Mouse (Mus musculus): ENCODE measurements around the gene Dnajb13.

The Dnajb13 gene

DNA sequence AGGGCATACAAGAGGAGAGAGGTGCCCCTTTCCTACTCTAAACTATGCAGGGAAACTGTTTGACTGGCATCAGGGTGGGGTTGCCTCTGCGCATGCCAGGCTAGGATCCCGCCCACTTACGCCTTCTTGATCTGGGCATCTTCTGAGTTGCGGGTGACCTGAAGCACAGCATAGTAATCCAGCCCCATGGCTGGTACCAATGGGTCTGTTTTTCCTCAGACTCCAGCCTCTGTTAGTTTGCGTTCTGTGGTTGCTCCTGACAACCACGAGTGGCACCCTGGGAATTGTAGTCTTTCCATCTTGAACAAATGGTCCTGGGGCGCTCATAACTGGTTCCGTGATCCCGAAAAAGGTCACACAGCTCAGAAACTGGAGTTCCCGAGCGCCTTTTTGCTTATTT is at the start of gene Dnajb13:
Dnajb13 (minus strand) TSS at position 388 of the 400 bp plus-strand sequence.
- DNase-seq: no peak

DNA sequence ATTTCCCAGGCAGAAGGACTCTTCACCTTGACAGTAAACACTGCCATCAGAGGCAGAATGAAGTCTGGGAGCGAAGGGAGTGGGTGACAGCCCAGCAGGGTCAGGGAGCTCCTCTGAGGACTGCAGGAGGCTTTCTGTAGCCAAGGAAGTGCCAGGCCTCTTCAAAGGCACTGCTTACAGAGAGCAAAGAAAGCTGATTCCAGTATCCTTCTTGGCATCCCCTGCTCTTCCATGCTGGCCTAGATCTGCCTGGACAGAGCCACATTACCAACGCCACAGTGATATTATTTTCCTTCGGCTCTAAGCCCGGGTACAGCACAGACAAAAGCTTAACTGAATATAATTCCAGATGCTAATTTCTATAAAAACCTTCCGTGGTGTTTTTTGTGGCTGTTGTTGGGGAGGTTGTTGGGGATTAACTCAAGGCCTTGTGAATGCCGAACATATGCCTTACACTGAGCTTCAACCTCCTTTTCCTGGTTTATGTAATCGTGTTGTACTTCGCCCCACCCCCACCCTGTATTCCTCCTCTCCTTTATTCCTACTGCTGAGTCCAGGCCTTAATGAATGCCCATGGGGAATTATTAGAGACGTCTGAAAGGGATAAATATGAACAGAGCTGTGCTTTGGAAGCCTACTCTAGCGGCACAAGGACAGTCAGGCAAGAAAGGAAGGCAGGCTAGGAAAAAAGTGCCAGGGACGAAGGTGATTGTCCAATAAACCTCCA is 47.3 kb upstream of the Dnajb13 start:
- no peak for DNase-seq

DNA sequence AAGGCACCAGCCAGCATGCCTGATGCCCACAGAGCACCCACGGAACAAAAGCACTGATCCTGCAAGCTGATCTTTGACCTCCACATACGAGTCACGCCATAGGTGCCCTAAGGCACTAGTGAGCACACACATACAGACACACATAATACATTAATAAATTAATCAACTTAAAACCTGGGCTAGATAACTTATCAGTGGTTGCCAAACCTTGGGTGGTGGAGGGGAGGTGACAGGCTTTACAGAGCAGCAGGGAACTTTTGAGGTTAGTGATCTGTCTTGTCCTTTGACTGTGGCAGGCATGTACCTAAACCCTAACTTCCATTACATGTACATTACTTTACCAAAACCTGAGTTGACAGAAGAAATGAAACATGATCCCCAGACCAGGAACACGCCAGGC is 44.6 kb upstream of the Dnajb13 start:
- DNase-seq: no peak

- no peak for DNase-seq
These were observed 42.5 kb upstream of the Dnajb13 start for GRCm38 (mm10) chr7:100557241-100557640.

GRCm38 (mm10) chr7:100555431-100555951 is 40.7 kb upstream of the Dnajb13 start:
- peak; percentile 58 for DNase-seq

DNA sequence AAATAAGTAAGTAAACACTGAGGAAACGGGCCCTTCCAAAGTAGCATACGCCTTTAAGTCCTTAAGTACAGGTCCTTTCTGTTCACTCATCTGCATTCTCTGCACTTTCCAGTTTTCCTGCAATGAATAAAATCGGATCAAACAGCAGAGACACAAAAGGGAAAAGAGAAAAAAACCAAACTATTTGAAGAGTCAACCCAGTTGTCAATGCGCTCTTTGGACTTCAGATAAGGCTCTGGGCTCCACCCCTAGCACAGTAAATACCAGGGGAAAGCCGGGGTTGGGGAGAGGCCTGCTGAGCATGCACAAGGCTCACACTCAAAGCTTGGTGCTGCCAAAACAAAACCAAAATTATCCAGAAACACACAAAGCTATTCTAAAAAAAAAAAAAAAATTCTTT is 40.2 kb upstream of the Dnajb13 start:
- no peak for DNase-seq

DNA sequence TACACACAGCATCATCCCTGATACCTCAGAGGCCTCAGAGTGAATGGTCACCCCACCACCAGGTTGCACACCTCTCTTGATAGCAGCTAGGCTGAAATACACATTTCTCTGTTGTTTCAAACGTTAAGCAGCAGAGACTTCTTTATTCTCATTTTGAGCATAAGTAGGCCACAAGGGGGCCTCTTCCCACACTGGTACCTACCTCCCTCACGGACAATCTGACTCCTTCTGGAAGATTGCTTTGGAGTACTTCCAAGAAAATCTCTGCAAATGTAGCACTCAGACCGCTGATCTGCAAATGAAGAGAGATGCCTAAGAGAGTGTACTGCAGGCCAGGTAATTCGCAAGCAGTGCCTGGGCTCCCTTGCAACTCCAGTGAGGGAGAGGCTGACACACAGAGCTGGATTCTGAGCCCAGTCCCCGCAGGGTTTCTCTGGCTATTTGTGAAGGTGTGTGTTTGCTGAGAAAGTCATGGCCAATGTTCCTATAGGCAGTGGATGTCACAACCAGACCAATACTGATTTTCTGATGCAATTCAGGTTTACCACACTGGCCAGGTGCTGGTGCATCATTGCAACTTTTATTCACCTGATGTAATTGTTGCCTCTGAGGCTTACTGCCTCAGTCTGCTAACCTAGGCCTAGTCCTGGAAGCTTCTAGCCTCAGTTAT is 35.7 kb upstream of the Dnajb13 start:
- DNase-seq: peak; percentile 57

DNA sequence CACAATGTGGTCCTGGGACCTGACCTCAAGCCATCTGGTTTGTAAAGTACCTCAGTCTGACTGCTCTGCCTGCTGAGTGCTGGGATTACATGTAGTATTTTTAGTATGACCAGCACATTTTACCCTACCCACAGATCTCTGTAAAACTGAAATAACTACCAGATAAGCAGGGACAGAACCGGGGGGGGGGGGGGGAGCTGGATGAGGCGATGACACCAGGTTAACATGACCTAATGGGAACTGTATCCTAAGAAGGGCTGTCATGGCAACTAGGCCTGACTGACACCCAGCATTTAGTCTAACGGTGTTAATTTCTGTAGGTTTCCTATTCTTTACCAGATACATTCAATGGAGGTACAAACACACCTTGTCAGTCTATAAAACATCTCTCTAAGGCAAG is 35.0 kb upstream of the Dnajb13 start:
- DNase-seq: no peak

- DNase-seq: no peak
These were observed 32.9 kb upstream of the Dnajb13 start for GRCm38 (mm10) chr7:100547631-100548030.

GRCm38 (mm10) chr7:100544437-100544836 is 29.7 kb upstream of the Dnajb13 start:
- no peak for DNase-seq

GRCm38 (mm10) chr7:100539516-100539915 is 24.8 kb upstream of the Dnajb13 start:
- DNase-seq: no peak

- no peak for DNase-seq
These were observed 22.8 kb upstream of the Dnajb13 start for GRCm38 (mm10) chr7:100537519-100537902.

- DNase-seq: peak; percentile 92
These were observed 22.2 kb upstream of the Dnajb13 start, which contains the start of gene Coa4 for GRCm38 (mm10) chr7:100536804-100537518. Coa4 (plus strand) TSS chr7:100537071.

- DNase-seq: no peak
These were observed 21.1 kb upstream of the Dnajb13 start for GRCm38 (mm10) chr7:100535831-100536230.

GRCm38 (mm10) chr7:100534216-100534615 is 19.5 kb upstream of the Dnajb13 start:
- DNase-seq: no peak

DNA sequence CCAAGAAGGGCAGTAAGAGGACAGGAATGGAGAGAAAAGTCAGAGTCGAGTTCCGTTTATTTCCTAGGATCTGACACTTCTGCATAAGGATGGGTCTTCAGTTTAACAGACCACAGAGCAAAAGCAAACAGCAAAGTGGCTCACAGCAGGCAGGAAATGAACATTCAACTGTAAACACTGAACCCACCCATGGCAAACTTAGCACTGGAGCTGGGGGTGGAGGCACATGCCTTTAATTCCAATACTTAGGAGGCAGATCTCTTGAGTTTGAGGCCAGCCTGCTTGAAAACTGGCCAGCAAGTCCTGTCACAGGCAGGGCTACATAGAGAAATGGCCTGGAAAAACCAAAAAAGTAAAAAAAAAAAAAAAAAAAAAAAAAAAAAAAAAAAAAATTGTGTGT is 18.7 kb upstream of the Dnajb13 start:
- no peak for DNase-seq

DNA sequence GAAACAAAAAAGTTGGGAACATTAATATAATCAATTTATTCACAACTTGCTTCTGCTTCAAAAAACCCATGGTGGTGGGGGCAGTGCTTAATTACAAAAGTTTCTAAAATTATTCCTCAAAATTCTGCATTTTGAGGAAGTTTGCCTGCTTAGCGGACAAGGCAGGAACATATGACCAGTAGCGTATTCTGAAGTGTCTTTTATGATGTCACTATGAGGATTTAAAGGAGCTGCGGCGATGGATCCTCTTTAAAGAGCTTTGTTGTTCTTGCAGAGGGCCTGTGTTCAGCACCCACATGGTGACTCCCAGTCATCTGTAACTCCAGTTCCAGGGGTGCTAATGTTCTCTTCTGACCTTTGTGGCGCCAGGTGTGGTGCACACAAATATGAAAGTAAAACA is 16.0 kb upstream of the Dnajb13 start:
- DNase-seq: no peak

DNA sequence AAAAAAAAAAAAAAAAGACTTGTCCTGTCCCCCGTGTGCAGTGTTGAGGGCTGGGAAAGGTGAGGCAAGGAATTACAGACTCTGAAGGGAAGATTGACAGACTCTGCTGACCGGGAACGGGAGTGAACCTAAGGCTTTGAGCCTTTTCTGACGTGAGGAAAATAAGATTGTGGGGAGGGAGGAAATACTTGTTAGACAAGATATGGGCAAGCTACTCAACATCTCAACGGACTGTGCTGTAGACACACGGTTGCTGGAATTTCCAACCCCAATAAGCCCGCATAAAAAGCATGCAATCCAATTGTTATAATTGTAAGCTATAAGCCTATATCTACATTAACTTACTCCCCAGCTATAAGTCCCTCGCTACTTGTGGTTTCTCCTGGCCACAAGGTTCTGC is 9.9 kb upstream of the Dnajb13 start:
- no peak for DNase-seq

- DNase-seq: no peak
These were observed 7.5 kb upstream of the Dnajb13 start for GRCm38 (mm10) chr7:100522222-100522621.

GRCm38 (mm10) chr7:100520663-100521285 is 6.0 kb upstream of the Dnajb13 start:
- peak; percentile 69 for DNase-seq

DNA sequence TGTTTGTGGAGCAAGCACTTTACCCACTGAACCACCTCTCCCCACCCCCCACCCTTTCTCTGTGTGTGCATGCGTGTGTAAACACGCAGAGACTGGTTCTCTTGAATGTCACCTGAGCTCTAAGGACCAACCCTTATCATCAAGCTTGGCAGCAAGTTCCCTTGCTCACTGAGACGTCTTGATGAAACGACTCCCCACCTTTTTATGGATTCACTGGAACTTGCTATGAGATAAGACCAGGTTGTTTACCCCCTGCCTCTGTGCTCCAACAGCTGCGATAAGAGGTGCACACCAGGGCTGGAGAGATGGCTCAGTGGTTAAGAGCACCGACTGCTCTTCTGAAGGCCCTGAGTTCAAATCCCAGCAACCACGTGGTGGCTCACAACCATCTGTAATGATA is 5.4 kb upstream of the Dnajb13 start:
- no peak for DNase-seq

- no peak for DNase-seq
These were observed 3.2 kb downstream of the Dnajb13 start for GRCm38 (mm10) chr7:100511602-100512001.

GRCm38 (mm10) chr7:100508670-100509069 is 6.1 kb downstream of the Dnajb13 start:
- DNase-seq: no peak

Measured in cerebellum, adult 11-12 months (tissue).